ENCODE assay signal across 22 mouse cellular contexts in the genomic region with DNA sequence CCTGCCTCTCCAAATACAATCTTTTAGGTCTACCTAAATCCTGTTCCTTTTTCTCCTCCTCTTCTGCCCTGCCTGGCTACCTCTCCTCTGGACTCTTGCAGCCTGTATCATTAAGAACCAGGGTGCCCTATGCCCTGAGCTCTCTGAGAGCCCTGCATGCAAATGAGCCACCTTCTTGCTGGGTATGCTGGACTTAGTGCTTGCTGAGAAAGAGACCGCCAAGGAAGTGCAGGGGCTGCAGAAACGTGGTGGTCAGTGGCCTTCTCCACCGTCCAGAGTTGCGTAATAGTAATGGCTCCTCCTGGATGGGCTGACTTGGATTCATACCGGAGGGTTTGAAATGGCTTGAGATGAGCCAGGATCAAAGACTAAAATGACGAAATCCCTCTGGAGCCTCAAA.
DNase-seq lines count a peak whose midpoint lies in the region; ATAC-seq and TF ChIP-seq lines count a peak whose summit lies in the region.
"Had no signal": no experiment of that assay in that cellular context is flagged by ENCODE, and none has a peak within 500 bp of the region (broad histone marks: within the 10 kb centered on the region; RNA-seq: fewer than 3 reads in every experiment).

No protein-coding gene starts in this region.

- H3K4me3 ChIP-seq in heart, embryonic 10.5 days, result no peak overlapping the region
- no peak overlapping the region for H3K4me3 ChIP-seq in heart, adult 2 months
- H3K4me3 ChIP-seq in kidney, embryonic 14.5 days (ENCODE audit: low read length), result no peak overlapping the region
- no peak overlapping the region for H3K4me3 ChIP-seq in liver, adult 2 months (ENCODE audit: insufficient read depth, low read depth, low read length)
- H3K4me3 ChIP-seq: embryonic facial prominence, embryonic 12.5 days; gastrocnemius, adult 2 months; heart, embryonic 13.5 days; hindbrain, embryonic 13.5 days had no signal

- no peak overlapping the region for H3K4me2 ChIP-seq in kidney, embryonic 14.5 days (replicated peaks; ENCODE audit: low read depth, low read length)
- H3K4me2 ChIP-seq: embryonic facial prominence, embryonic 12.5 days; heart, embryonic 13.5 days; hindbrain, embryonic 13.5 days had no signal

- peaks cover 17% of the 10 kb centered on the region for H3K4me1 ChIP-seq in heart, embryonic 10.5 days
- H3K4me1 ChIP-seq in heart, adult 2 months (ENCODE audit: control insufficient read depth, insufficient read depth, low read length), result peaks cover 3% of the 10 kb centered on the region; the same call in 1 of the 2 replicates
- H3K4me1 ChIP-seq in kidney, embryonic 14.5 days (ENCODE audit: control insufficient read depth, insufficient read depth, low read length), result peaks cover 13% of the 10 kb centered on the region; the same call in 1 of the 2 replicates
- H3K4me1 ChIP-seq in liver, adult 2 months (ENCODE audit: control insufficient read depth, insufficient read depth, low read length), result peaks cover 10% of the 10 kb centered on the region

- no peak overlapping the region for H3K9ac ChIP-seq in heart, adult 2 months (ENCODE audit: low read depth, low read length)
- no peak overlapping the region for H3K9ac ChIP-seq in kidney, embryonic 14.5 days (ENCODE audit: low read depth, low read length)
- no peak overlapping the region for H3K9ac ChIP-seq in liver, adult 2 months (ENCODE audit: low read depth, low read length)
- H3K9ac ChIP-seq: embryonic facial prominence, embryonic 12.5 days; heart, embryonic 13.5 days; hindbrain, embryonic 13.5 days had no signal

- H3K36me3 ChIP-seq in heart, embryonic 10.5 days, result no peaks in the 10 kb centered on the region
- H3K36me3 ChIP-seq in heart, adult 2 months (ENCODE audit: control insufficient read depth, insufficient read depth, low read length), result no peaks in the 10 kb centered on the region
- H3K36me3 ChIP-seq in kidney, embryonic 14.5 days (ENCODE audit: control insufficient read depth, insufficient read depth, low read length), result no peaks in the 10 kb centered on the region
- no peaks in the 10 kb centered on the region for H3K36me3 ChIP-seq in liver, adult 2 months (ENCODE audit: control insufficient read depth, insufficient read depth, low read length)
- H3K36me3 ChIP-seq: embryonic facial prominence, embryonic 12.5 days; heart, embryonic 13.5 days; hindbrain, embryonic 13.5 days had no signal

- ATAC-seq in kidney, embryonic 14.5 days (ENCODE audit: low FRiP score, low TSS enrichment), result no peak
- ATAC-seq: activated CD4-positive, CD25-positive, alpha-beta regulatory T cell, adult 4 months; forebrain, embryonic 14.5 days; hindbrain, postnatal 0 days; Patski had no signal

- no peak for TF ChIP-seq POLR2A in heart, adult 2 months (IDR thresholded peaks at IDR 0.05; ENCODE audit: insufficient read depth, low read depth, low read length)
- no peak for TF ChIP-seq POLR2A in liver, adult 2 months (IDR thresholded peaks at IDR 0.05; ENCODE audit: extremely low read depth, insufficient read depth, low read length)

- H3K9me3 ChIP-seq in heart, embryonic 10.5 days, result no peaks in the 10 kb centered on the region
- no peaks in the 10 kb centered on the region for H3K9me3 ChIP-seq in kidney, embryonic 14.5 days (ENCODE audit: control insufficient read depth, low read length)
- H3K9me3 ChIP-seq: embryonic facial prominence, embryonic 12.5 days; heart, embryonic 13.5 days; hindbrain, embryonic 13.5 days had no signal

- intact Hi-C loops in heart, adult 2 months (cut with DNase I), result no loop called here

- TF ChIP-seq CTCF in heart, adult 2 months (IDR thresholded peaks at IDR 0.05), result no peak
- TF ChIP-seq CTCF in liver, adult 2 months (IDR thresholded peaks at IDR 0.05; ENCODE audit: low read depth, low read length), result no peak

- peaks cover 10% of the 10 kb centered on the region; the same call in 1 of the 2 replicates for H3K27me3 ChIP-seq in heart, embryonic 10.5 days (ENCODE audit: insufficient read depth, poor library complexity, severe bottlenecking)
- H3K27me3 ChIP-seq in heart, adult 2 months (ENCODE audit: control insufficient read depth, insufficient read depth, low read length), result peaks cover 3% of the 10 kb centered on the region; the same call in 1 of the 2 replicates
- no peaks in the 10 kb centered on the region; the same call in 1 of the 2 replicates for H3K27me3 ChIP-seq in kidney, embryonic 14.5 days (ENCODE audit: control insufficient read depth, insufficient read depth, low read length)
- peaks cover 12% of the 10 kb centered on the region for H3K27me3 ChIP-seq in liver, adult 2 months (ENCODE audit: control insufficient read depth, insufficient read depth, low read length)
- H3K27me3 ChIP-seq: CH12.LX; embryonic facial prominence, embryonic 12.5 days; hindbrain, embryonic 13.5 days; Patski had no signal

- 78% methylated on average over 6 of the region's 6 CpGs for WGBS in heart, embryonic 10.5 days
- WGBS in heart, adult 2 months, result 87% methylated on average over 6 of the region's 6 CpGs
- WGBS in kidney, embryonic 14.5 days, result 74% methylated on average over 6 of the region's 6 CpGs
- 37% methylated on average over 6 of the region's 6 CpGs for WGBS in liver, adult 2 months

- TF ChIP-seq EP300 in heart, adult 2 months (IDR thresholded peaks at IDR 0.05; ENCODE audit: insufficient read depth, low read depth, low read length), result no peak

- no peak overlapping the region for H3K27ac ChIP-seq in heart, embryonic 10.5 days
- H3K27ac ChIP-seq in heart, adult 2 months, result no peak overlapping the region
- H3K27ac ChIP-seq in kidney, embryonic 14.5 days (ENCODE audit: low read depth, low read length), result no peak overlapping the region
- H3K27ac ChIP-seq in liver, adult 2 months (replicated peaks; ENCODE audit: insufficient read depth, low read depth, low read length), result no peak overlapping the region
- H3K27ac ChIP-seq: embryonic facial prominence, embryonic 12.5 days; gastrocnemius, adult 2 months; heart, embryonic 13.5 days; hindbrain, embryonic 13.5 days; hindbrain, postnatal 0 days had no signal

- DNase-seq in heart, embryonic 10.5 days (ENCODE audit: low spot score), result peak; percentile 52
- DNase-seq in heart, adult 2 months, result no peak
- DNase-seq in kidney, adult 9 months, result peak; percentile 57
- DNase-seq in liver, adult 2 months (ENCODE audit: extremely low read depth, low read depth, low spot score), result peak; percentile 77
- DNase-seq in liver, result no peak
- DNase-seq: adrenal gland, postnatal 14 days; cerebellum, adult 11-12 months; cerebellum, adult 9-10 months; cerebellum, postnatal 25 days; gastrocnemius, adult 2 months; gastrocnemius, postnatal 25 days; heart, adult 18-20 months; heart, postnatal 36 days had no signal

- H3K79me2 ChIP-seq in heart, adult 2 months (replicated peaks; ENCODE audit: control insufficient read depth, insufficient read depth, low read length), result no peaks in the 10 kb centered on the region
- no peaks in the 10 kb centered on the region for H3K79me2 ChIP-seq in liver, adult 2 months (ENCODE audit: control insufficient read depth, insufficient read depth, low read length)

Comparison
In these comparisons a context has a peak if more than half of its experiments do, and no peak if none do; other contexts are left out.
1. DNase-seq: peak in heart, embryonic 10.5 days (single experiment), kidney, adult 9 months (single experiment) and liver, adult 2 months (single experiment); none in heart, adult 2 months (0 of 2) and liver (single experiment).